ENCODE assay signal across 8 mouse cellular contexts in the genomic region with DNA sequence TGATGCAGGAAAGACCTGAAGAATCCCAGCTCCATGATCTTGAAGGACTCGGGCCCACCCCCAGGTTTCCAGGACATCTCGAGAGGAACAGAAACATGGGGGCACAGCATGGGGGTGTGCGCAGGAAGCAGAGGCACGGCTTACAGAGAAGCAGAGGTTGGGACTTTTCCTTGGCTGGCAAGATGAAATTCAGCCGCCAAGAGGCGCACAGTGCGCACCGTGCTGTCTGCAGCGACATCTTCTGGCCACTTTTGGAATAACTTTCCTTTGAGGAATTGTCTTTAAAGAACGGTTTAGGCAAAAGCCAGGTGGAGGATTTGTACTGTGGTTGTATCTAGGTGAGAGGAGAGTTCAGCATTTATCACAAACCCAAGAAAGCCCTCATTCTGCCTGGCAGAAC. TPM values are rescaled to one million over a fixed set of nuclear protein-coding genes. Genes with fewer than 3 reads are reported as not detected.
A peak's percentile ranks its signal among the peaks of the same experiment; 100 is the strongest.
DNase-seq lines count a peak whose midpoint lies in the region; ATAC-seq and TF ChIP-seq lines count a peak whose summit lies in the region.

No protein-coding gene starts in this region.

- no peak overlapping the region for H3K4me3 ChIP-seq in C2C12 (ENCODE audit: insufficient read depth, poor library complexity, severe bottlenecking)
- H3K4me3 ChIP-seq in embryonic facial prominence, embryonic 11.5 days (ENCODE audit: low read depth, low read length), result no peak overlapping the region
- H3K4me3 ChIP-seq in heart, embryonic 10.5 days, result no peak overlapping the region
- H3K4me3 ChIP-seq in kidney, embryonic 14.5 days (ENCODE audit: low read length), result no peak overlapping the region

- H3K79me3 ChIP-seq in C2C12 (ENCODE audit: low read depth), result no peaks in the 10 kb centered on the region

- TF ChIP-seq CTCF in C2C12 (IDR thresholded peaks at IDR 0.05; ENCODE audit: control insufficient read depth, insufficient read depth, insufficient read length), result peak; percentile 82

- DNase-seq in adrenal gland, postnatal 36 days, result peak; percentile 77 to 85
- peak; percentile 95 for DNase-seq in embryonic facial prominence, embryonic 11.5 days (ENCODE audit: low spot score)
- DNase-seq in heart, embryonic 10.5 days (ENCODE audit: low spot score), result peak; percentile 82
- peak; percentile 67 for DNase-seq in liver
- DNase-seq in spleen, postnatal 4 days (ENCODE audit: low spot score in 2 of 2), result peak; percentile 77 to 91

- H3K9ac ChIP-seq in embryonic facial prominence, embryonic 11.5 days (replicated peaks; ENCODE audit: low read length), result no peak overlapping the region
- H3K9ac ChIP-seq in kidney, embryonic 14.5 days (ENCODE audit: low read depth, low read length), result no peak overlapping the region

- H3K4me1 ChIP-seq in embryonic facial prominence, embryonic 11.5 days (ENCODE audit: control insufficient read depth, insufficient read depth, low read length), result no peaks in the 10 kb centered on the region
- H3K4me1 ChIP-seq in heart, embryonic 10.5 days, result peaks cover 16% of the 10 kb centered on the region; the same call in 1 of the 2 replicates
- no peaks in the 10 kb centered on the region for H3K4me1 ChIP-seq in kidney, embryonic 14.5 days (ENCODE audit: control insufficient read depth, insufficient read depth, low read length)

- no peaks in the 10 kb centered on the region for H3K27me3 ChIP-seq in C2C12 (ENCODE audit: control insufficient read depth, insufficient read depth, insufficient read length)
- H3K27me3 ChIP-seq in embryonic facial prominence, embryonic 11.5 days (ENCODE audit: control insufficient read depth, insufficient read depth, low read length), result no peaks in the 10 kb centered on the region
- no peaks in the 10 kb centered on the region for H3K27me3 ChIP-seq in heart, embryonic 10.5 days (ENCODE audit: insufficient read depth, poor library complexity, severe bottlenecking)
- no peaks in the 10 kb centered on the region for H3K27me3 ChIP-seq in kidney, embryonic 14.5 days (ENCODE audit: control insufficient read depth, insufficient read depth, low read length)

- no peaks in the 10 kb centered on the region for H3K36me3 ChIP-seq in C2C12 (ENCODE audit: control insufficient read depth, insufficient read depth)
- no peaks in the 10 kb centered on the region for H3K36me3 ChIP-seq in embryonic facial prominence, embryonic 11.5 days (replicated peaks; ENCODE audit: control insufficient read depth, insufficient read depth, low read depth, low read length)
- H3K36me3 ChIP-seq in heart, embryonic 10.5 days, result no peaks in the 10 kb centered on the region
- H3K36me3 ChIP-seq in kidney, embryonic 14.5 days (ENCODE audit: control insufficient read depth, insufficient read depth, low read length), result no peaks in the 10 kb centered on the region

- peak overlapping the region; percentile 10 for H3ac ChIP-seq in C2C12 (ENCODE audit: control insufficient read depth, insufficient read length, low read depth)

- H3K4me2 ChIP-seq in embryonic facial prominence, embryonic 11.5 days (ENCODE audit: low read depth, low read length), result no peak overlapping the region
- H3K4me2 ChIP-seq in kidney, embryonic 14.5 days (replicated peaks; ENCODE audit: low read depth, low read length), result no peak overlapping the region

- 2% methylated on average over 10 of the region's 10 CpGs for WGBS in embryonic facial prominence, embryonic 11.5 days
- under 1% methylated on average over 10 of the region's 10 CpGs for WGBS in heart, embryonic 10.5 days
- WGBS in kidney, embryonic 14.5 days, result 2% methylated on average over 10 of the region's 10 CpGs

- H3K27ac ChIP-seq in embryonic facial prominence, embryonic 11.5 days (replicated peaks; ENCODE audit: low read depth, low read length), result no peak overlapping the region
- H3K27ac ChIP-seq in heart, embryonic 10.5 days, result peak overlapping the region; percentile 47; the same call in 1 of the 2 replicates
- no peak overlapping the region for H3K27ac ChIP-seq in kidney, embryonic 14.5 days (ENCODE audit: low read depth, low read length)

- H3K79me2 ChIP-seq in C2C12 (ENCODE audit: control insufficient read depth, insufficient read depth), result no peaks in the 10 kb centered on the region

- no peaks in the 10 kb centered on the region for H3K9me3 ChIP-seq in embryonic facial prominence, embryonic 11.5 days (replicated peaks; ENCODE audit: control insufficient read depth, low read length)
- H3K9me3 ChIP-seq in heart, embryonic 10.5 days, result no peaks in the 10 kb centered on the region
- no peaks in the 10 kb centered on the region for H3K9me3 ChIP-seq in kidney, embryonic 14.5 days (ENCODE audit: control insufficient read depth, low read length)

- ATAC-seq in embryonic facial prominence, embryonic 11.5 days (replicated peaks; ENCODE audit: insufficient number of reproducible peaks, low FRiP score, low TSS enrichment, low read depth), result peak; percentile 79
- ATAC-seq in kidney, embryonic 14.5 days (ENCODE audit: low FRiP score, low TSS enrichment), result peak; percentile 73
- peak; percentile 48 for ATAC-seq in monocyte, adult 5-6 weeks (replicated peaks; ENCODE audit: insufficient number of reproducible peaks, low FRiP score, low TSS enrichment, poor library complexity, severe bottlenecking)

TF ChIP-seq in C2C12, 6 proteins besides CTCF, POLR2A, EP300 and RAD21:
- TF ChIP-seq MYOD1 (IDR thresholded peaks at IDR 0.05; ENCODE audit: control insufficient read depth, insufficient read length, low read depth) (no peak), MYOG (IDR thresholded peaks at IDR 0.05; ENCODE audit: control insufficient read depth, extremely low read depth, insufficient read length) (no peak), FOSL1 (IDR thresholded peaks at IDR 0.05; ENCODE audit: insufficient read depth, low read length, poor library complexity, severe bottlenecking) (no peak), CEBPB (IDR thresholded peaks at IDR 0.05; ENCODE audit: low read depth) (no peak), USF1 (IDR thresholded peaks at IDR 0.05; ENCODE audit: low read depth) (no peak), MAX (IDR thresholded peaks at IDR 0.05) (no peak)

RNA-seq across cellular contexts. Expression of gene Nfkbia, which starts 6.6 kb away (rescaled TPM):
- polyA plus RNA-seq in C2C12 (2012; fragmentation: generic; extraction: Trizol), result 43.2 TPM
- total RNA-seq in adrenal gland, postnatal 36 days (2021), result 100 to 1,000 TPM in 1 of 2 experiments, 10 to 100 TPM in 1; 98.9 to 111 TPM
- polyA plus RNA-seq in embryonic facial prominence, embryonic 11.5 days (2014; fragmentation: Nextera tagmentation; extraction: Ambion mirVana), result 56.9 and 60.7 TPM in 2 replicates
- polyA plus RNA-seq in heart, embryonic 10.5 days (2016; fragmentation: Nextera tagmentation; extraction: Ambion mirVana), result 36.8 and 44.2 TPM in 2 replicates
- 69.0 and 75.2 TPM in 2 replicates for polyA plus RNA-seq in kidney, embryonic 14.5 days (2014; fragmentation: Nextera tagmentation; extraction: Ambion mirVana)
- total RNA-seq in monocyte, adult 5-6 weeks (2017), result 223 to 481 TPM (median 360 TPM) in 3 replicates
